Mouse (Mus musculus): ENCODE results near the gene Hmox1.
A peak's percentile ranks its signal among the peaks of the same experiment; 100 is the strongest.

The Hmox1 gene

DNA sequence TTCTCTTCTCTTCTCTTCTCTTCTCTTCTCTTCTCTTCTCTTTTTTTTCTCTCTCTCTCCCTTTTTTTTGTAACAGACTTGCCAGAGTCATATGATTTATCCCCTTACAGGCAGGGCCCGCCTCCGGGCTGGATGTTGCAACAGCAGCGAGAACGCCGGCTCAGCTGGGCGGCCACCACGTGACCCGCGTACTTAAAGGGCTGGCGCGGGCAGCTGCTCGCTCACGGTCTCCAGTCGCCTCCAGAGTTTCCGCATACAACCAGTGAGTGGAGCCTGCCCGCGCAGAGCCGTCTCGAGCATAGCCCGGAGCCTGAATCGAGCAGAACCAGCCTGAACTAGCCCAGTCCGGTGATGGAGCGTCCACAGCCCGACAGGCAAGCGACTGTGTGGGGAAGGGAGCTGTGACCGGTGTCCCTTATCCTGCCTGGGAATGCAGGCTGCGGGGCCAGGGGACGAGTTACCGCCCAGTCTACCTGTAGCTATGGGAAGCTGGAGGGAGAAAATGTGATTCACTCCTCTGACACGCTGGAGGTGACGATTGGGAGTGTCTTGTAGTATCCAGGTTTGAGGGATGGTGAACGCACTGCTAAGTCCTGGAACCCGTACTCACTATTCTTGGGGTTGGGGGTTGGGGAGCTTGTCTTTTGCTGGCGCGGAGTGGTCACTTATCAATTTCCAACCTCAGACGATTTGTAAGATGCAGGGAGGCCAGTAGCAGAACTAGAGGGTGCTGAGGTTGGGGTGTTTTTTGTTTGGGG, at the start of gene Hmox1:
Gene Hmox1 (plus strand): TSS at position 223 of the 758 bp plus-strand sequence.
- peak; percentile 74 for DNase-seq (ENCODE audit: low spot score)

DNA sequence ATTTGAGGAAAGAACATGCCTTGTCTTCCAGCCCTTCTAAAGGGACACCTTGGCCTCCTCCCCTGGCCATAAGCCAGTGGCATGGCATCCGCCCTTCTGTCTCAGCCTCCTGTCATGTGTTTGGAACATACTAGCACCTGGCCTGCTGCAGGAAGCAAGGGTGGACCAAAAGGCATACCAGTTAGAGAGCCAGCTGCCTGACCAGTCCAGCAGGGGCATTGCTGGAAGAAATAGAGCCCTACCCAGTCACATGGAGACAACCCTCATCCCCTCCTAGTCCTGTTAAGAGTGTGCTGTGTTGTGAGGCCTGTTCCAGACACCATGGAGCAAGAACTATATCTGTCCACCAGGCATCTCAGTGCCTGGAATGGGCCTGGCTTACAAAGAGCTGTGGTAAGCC, 47.1 kb upstream of the Hmox1 start:
- DNase-seq (ENCODE audit: low spot score) = no peak

- no peak for DNase-seq (ENCODE audit: low spot score)
Measured at GRCm38 (mm10) chr8:75047784-75048183, 45.6 kb upstream of the Hmox1 start.

- DNase-seq (ENCODE audit: low spot score) = no peak
Measured at GRCm38 (mm10) chr8:75053342-75053741, 40.1 kb upstream of the Hmox1 start.

GRCm38 (mm10) chr8:75055673-75056072, 37.7 kb upstream of the Hmox1 start:
- no peak for DNase-seq (ENCODE audit: low spot score)

- no peak for DNase-seq (ENCODE audit: low spot score)
Measured at GRCm38 (mm10) chr8:75060022-75060421, 33.4 kb upstream of the Hmox1 start.

DNA sequence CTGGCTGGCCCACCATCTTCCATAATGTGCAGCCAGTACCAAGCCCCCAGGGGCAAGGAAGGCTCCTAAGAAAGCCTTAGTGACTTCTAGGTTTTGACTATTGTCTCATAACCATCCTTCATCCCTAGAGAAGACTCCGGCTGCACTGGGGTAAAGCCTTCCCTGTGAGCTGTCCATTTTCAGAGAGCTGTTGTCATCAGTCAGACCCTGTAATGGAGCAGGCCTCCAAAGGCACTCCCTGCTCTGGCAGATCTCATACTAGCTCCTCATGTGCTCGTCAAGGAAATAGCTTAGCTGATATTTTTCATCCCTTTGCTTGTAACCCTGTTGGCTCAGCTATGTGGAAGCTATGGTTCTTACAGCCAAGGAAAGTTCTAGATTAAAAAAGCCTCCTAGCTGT, 32.6 kb upstream of the Hmox1 start:
- no peak for DNase-seq (ENCODE audit: low spot score)

- no peak for DNase-seq (ENCODE audit: low spot score)
Measured at GRCm38 (mm10) chr8:75063290-75063689, 30.1 kb upstream of the Hmox1 start.

GRCm38 (mm10) chr8:75064790-75065189, 28.6 kb upstream of the Hmox1 start:
- DNase-seq (ENCODE audit: low spot score) = no peak

GRCm38 (mm10) chr8:75067287-75067686, 26.1 kb upstream of the Hmox1 start:
- DNase-seq (ENCODE audit: low spot score) = no peak

DNA sequence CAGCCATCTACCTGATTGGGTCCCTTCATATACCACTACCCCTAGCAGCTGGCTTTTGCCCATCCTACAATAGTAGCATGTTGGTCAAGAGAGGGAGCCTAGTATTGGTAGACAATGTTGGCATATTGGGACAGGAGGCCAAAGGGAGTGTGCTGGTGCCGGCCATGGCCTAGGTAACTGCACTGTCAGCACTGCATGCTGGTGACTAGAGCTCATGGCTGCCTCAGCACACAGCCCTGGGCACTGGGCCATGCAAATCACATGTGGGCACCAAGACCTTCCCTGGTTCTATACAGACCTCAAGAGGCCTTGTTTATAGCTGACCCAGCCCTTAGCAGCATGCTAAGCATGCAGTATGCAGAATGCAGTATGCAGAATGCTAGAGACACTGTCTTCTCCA, 23.1 kb upstream of the Hmox1 start:
- no peak for DNase-seq (ENCODE audit: low spot score)

- DNase-seq (ENCODE audit: low spot score) = peak; percentile 51
Measured at GRCm38 (mm10) chr8:75071627-75072346, 21.6 kb upstream of the Hmox1 start.

- no peak for DNase-seq (ENCODE audit: low spot score)
Measured at GRCm38 (mm10) chr8:75074876-75075275, 18.5 kb upstream of the Hmox1 start.

GRCm38 (mm10) chr8:75078215-75078614, 15.2 kb upstream of the Hmox1 start:
- DNase-seq (ENCODE audit: low spot score) = no peak

- DNase-seq (ENCODE audit: low spot score) = no peak
Measured at GRCm38 (mm10) chr8:75078851-75079250, 14.6 kb upstream of the Hmox1 start.

- no peak for DNase-seq (ENCODE audit: low spot score)
Measured at GRCm38 (mm10) chr8:75081364-75082040, 11.9 kb upstream of the Hmox1 start.

- DNase-seq (ENCODE audit: low spot score) = no peak
Measured at GRCm38 (mm10) chr8:75082181-75082805, 11.1 kb upstream of the Hmox1 start.

DNA sequence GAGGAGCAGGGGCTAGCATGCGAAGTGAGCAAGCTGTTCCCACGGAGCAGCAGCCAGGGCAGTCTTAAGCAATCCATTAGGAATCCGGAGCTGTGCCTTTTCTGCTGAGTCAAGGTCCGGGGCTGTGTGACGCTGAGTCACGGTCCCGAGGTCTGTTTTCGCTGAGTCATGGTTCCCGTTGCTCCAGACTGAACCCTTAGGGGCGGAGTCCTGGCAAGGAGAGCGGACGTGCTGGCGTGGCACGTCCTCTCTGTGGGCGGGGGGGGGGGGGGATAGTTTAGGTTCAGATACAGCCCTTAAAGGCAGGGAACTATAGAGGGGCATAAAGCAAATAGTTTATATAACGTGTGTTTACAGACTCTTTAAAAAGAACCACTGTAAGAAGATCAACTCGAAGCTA, 9.6 kb upstream of the Hmox1 start:
- peak; percentile 37 for DNase-seq (ENCODE audit: low spot score)

- no peak for DNase-seq (ENCODE audit: low spot score)
Measured at GRCm38 (mm10) chr8:75084382-75085064, 8.9 kb upstream of the Hmox1 start.

DNA sequence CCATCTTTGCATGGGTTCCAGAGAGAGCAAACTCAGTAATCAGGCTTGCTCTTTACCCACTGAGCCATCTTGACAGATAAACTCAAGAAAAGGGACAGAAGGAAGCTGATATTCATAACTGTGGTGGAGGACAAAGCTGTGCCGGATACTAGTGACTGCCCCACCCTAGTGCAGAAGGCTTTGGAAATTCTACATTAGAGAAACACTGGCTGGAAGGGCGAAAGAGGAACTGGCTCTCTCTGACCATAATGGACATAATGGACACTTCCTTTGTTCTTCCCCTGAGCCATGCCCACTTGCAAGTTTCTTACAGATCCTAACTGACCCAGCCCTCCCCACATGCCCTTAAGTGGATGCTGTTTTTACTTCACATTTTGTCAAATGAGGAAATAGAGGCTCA, 7.4 kb upstream of the Hmox1 start:
- DNase-seq (ENCODE audit: low spot score) = no peak

GRCm38 (mm10) chr8:75087127-75087526, 6.3 kb upstream of the Hmox1 start:
- DNase-seq (ENCODE audit: low spot score) = no peak

Data from T-cell, adult 2 months (primary cell).